Mouse (Mus musculus) spleen, postnatal 4 days (tissue): Measurements from ENCODE around the gene Terf2.
"Not testable (repeated sequence)": the region's sequence is repeated elsewhere in the genome, so short reads cannot be mapped to it uniquely, and the experiment has no call there.

Experiments used
- DNase-seq, 2 experiments: peaks; one replicate each; pipeline ENCODE4 v3.0.0; 2022; ENCODE audit warnings: low spot score in 2 of 2

Terf2 gene

DNA sequence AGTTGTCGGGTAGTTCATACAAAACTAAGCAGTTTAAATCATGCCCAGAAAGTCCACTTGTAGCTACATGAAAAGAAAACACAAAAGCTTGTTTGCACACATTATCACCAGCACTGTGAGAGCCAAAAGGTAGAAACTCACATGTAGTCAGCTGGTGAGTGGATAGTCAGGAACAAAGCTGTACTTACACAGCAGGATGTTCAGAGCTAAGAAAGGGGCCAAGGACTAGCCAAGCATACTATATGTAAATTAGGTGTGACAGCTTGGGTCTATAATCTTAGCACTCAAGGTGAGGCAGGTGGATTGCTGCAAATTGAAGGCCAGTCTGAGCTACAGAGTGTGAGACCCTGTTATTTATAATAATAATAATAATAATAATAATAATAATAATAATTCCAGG, 33.7 kb downstream of the Terf2 start:
- no peak for DNase-seq

DNA sequence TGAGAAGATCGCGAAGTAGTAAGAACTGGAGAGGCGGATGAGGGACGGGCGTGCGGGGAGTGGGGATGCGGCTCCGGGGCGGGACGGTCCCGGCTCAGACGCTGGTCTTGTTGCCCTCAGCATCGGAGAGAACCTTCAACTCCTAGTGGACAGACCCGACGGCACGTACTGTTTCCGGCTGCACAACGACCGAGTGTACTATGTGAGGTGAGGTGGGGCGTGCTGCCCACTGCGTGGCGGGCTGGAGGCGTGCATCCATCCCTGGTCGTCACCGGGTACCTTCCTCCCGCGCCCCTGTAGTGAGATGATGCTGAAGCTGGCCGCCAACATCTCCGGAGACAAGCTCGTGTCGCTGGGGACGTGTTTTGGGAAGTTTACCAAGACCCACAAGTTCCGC, 39.4 kb downstream of the Terf2 start:
- DNase-seq, result no peak

DNA sequence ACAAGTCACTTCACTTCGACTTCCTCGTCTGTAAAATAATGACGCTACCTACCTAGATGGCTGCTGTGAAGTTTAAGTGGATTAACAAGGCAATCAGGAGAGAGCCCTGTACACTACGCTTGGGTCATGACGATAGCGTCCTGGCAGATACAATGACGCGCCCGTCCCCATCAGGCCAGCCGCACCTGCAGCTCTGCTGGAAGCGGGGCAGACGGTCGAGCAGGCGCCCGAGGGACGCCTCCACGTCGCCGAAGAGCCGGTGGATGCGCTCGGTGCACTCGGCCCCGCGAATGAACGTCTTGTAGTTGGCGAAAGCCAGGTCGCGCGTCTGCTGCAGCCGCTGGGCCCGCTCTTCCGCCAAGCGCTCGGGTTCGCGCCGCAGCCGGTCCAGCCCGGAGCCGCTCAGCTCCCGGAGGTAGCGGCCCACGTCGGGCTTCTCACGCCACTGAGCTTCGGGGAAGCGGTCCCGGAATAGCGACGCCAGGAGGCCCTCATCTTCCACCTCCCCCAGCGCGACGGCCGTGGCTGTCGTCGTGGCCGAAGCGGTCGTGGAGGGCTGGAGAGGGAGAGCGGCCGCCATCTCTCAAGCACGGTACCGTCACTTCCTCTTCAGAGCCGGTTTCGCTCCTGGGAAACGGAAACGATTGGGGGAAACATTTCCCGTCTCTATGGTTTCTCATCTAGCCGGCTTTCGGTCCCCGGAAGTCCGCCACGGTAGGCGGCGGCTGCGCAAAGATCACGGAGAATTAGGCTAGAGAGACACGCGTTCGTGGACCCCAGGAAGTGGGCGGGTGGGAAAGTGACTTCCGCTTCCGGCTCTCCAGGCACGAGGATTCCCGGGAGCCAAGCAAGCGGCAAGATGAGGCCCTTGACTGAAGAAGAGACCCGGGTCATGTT, 40.0 kb downstream of the Terf2 start, which contains the start of the genes Cog8 and Nip7:
Gene Cog8 (minus strand): TSS at position 614 of the 897 bp plus-strand sequence.
Gene Nip7 (plus strand): TSS at position 802 of the 897 bp plus-strand sequence.
- peak; percentile 92 to 94 for DNase-seq

DNA sequence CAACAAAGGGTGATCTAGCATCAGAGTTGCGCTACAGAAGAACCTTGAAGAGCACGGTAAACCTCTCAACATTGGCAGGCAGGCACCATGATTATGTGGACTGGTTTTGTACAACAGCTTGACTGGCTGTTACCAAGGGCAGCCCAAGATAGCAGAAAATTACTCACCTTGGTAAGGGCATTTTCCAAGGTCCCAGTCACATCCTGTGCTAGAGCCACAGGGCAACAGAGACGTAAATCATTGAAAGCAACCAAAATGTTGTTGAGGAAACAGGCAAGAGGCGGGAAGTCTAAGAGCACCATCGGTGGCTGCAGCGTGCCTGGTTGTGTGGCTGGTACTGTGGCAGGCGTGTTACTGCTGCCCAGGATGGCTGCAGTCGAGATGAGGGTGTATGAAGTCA, 44.3 kb downstream of the Terf2 start:
- no peak for DNase-seq

DNA sequence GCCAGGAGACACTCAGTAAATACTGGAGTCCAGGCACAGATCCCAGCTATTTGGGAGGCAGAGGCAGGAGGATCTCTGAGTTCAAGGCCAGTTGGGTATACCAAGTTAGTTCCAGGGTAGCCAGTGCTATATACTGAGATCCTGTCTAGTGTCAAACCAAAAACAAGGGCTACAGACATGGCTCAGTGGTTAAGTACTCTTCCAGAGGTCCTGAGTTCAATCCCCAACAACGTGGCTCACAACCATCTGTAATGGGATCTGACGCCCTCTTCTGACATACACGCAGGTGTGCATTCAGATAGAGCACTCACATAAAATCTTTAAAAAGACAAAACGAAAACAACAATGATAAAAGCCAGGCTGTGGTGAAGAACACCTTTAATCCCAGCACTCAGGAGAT, 46.9 kb downstream of the Terf2 start:
- no peak for DNase-seq

DNA sequence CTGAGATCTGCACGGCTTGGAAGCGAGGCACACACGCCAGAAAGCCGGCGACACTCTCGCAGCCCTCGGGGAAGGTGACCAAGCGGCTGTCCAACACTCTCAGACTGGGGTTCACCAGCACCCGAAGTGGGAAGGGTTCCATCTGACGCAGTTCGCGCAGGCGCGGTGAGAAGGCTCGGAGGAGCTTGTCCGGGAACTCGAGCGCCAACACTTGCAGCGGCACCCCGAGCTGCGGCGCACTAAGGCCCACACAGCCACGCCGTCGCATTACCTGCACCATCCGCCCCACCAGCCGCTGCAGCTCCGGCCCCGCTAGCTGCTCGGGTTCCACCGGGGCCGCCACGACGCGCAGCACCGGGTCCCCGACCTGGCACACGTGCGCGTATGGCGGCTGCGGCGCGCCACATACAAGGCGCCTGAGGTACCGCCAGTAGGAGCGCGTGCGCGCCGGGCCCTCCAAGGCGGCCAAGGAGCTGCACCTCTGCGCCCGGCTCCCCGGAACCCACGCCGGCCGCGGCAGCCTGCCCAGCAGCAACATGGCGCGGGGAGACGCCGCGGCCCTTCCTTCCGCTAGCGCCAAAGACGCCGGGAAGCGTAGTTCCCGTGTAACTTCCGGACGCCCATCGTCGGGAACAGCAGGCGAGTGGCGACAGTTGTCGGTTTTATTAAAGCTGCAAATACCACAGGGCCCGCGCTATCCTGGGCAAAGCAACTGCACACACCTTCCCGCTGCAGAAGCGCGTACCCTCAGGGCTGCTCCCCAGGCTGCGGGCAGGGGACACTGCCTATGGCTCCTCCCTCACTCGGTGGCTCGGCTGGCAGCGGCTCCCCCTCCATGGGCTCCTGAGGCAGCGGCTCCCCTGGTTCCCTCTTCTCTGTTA, 48.0 kb downstream of the Terf2 start, which contains the start of gene Pdf:
Gene Pdf (minus strand): TSS at position 554 of the 881 bp plus-strand sequence.
- DNase-seq, result peak; percentile 72 to 88

DNA sequence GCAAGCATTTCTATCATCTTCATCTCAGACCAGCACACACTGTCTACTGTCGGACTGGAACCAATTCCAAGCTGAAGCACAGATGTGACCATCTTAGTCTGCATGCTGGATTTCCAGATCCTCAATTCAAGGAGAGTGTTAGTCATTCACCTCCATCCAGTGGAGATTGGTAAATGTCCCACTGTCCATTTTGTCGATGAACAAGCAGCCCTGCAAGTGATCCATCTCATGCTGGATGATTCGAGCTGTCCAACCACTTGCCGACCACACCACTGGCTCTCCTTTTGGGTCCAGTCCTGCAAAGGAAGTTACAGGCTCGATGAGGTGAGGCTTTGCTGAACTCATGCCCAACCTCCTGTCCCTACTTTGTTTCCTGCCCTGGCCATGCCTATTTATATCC, 49.4 kb downstream of the Terf2 start:
- DNase-seq, result no peak

DNA sequence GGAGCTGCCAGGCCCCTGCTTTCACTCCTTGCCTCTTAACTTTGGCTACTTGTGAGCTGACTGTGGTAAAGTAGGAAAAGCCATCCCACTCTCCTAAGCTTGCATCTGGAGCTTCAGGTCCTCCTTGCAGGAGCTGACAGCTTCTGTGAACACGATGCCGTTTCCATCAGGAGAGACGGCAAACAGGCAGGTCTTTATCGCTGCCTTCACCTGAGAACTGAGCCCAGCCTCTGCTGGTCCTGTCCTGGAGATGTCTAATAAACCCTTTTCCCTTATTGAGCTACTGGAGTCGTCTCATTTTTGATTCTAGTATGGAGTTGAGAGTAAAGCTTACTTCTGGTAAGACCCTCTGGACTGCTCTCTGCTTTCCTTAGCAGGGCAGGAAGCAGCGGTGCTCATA, 50.9 kb downstream of the Terf2 start:
- DNase-seq, result no peak

DNA sequence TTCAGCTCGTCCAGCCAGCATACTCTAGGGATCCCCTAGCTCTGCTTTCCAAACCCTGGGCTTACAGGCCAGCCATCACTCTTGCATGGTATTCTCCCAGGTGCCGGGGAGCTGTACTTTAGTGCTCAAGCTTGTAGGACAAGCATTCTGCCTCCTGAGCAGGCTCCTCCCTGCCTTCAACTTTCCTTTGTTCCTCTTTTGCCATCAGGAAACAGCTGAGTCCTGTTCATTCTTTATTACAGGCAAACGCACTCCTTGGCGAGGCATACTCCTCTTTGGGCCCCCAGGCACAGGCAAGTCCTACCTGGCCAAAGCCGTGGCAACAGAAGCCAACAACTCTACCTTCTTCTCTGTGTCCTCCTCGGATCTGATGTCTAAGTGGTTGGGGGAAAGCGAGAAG, 55.7 kb downstream of the Terf2 start:
- no peak for DNase-seq

DNA sequence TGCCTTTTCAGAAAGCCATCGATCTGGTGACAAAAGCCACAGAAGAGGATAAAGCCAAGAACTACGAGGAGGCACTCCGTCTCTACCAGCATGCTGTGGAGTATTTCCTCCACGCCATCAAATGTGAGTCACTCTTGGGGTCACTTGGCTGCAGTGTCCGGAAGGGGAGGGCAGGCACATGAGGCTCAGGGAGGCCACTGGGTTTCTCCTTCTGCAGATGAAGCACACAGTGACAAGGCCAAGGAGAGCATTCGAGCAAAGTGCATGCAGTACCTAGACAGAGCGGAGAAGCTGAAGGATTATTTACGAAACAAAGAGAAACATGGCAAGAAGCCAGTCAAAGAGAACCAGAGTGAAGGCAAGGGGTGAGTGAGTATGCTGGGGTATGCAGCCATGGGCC, 59.7 kb downstream of the Terf2 start:
- DNase-seq, result no peak

DNA sequence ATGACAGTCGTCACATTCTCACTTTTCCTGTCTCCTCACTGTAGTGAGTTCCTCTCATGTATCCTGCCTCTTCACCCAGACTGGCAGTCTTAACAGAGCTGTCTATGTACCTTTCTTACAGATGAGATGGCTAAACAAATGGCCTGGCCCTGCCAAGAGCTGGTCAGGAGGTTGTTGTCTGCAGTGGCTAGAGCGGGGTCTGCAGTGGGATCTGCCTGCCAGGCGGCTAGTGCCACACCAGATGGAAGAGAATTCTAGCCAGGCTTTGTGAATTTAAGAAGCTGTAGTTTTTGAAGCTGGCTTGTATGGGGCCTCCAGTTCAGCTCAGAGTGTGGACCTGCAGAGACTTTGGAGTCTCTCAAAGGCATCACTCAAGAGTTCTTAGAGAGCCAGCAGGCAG, 60.7 kb downstream of the Terf2 start:
- no peak for DNase-seq

DNA sequence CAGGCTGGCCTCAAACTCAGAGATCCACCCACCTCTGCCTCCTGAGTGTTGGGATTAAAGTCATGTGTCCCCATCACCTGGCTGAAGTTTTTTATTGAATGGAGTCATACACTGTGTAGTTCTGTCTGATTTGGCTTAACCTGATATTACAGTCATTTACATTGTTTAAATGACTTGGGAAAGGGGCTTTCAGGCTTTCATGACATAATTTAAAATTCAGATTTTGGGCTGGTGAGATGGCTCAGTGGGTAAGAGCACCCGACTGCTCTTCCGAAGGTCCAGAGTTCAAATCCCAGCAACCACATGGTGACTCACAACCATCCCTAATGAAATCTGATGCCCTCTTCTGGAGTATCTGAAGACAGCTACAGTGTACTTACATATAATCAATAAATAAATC, 62.7 kb downstream of the Terf2 start:
- DNase-seq, result not testable (repeated sequence)

DNA sequence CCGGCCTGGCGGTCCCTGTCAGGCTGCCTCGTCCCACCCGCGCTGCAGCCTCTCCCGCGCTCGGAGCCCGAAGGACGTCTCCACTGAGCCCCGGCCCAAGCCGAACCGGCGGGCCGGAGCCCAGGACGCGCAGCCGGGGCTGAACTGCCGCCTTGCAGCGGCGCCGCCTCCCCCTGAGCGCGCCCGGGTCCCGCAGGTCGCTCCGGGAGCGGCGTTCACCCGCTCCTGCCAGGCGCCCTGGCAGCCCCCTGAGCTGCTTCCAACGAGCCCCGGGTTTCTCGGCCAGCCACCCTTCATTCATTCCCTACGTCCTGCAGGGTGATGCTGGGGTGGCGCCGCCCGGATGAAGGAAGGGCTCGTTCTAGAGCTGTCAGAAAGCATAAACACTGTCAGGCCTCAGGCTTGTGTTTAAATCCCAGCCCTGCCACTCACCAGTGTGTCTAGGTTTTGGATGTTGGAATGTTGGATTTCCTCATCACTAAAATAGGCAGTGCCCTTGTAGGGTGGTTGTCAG, 64.7 kb downstream of the Terf2 start:
- DNase-seq, result no peak

DNA sequence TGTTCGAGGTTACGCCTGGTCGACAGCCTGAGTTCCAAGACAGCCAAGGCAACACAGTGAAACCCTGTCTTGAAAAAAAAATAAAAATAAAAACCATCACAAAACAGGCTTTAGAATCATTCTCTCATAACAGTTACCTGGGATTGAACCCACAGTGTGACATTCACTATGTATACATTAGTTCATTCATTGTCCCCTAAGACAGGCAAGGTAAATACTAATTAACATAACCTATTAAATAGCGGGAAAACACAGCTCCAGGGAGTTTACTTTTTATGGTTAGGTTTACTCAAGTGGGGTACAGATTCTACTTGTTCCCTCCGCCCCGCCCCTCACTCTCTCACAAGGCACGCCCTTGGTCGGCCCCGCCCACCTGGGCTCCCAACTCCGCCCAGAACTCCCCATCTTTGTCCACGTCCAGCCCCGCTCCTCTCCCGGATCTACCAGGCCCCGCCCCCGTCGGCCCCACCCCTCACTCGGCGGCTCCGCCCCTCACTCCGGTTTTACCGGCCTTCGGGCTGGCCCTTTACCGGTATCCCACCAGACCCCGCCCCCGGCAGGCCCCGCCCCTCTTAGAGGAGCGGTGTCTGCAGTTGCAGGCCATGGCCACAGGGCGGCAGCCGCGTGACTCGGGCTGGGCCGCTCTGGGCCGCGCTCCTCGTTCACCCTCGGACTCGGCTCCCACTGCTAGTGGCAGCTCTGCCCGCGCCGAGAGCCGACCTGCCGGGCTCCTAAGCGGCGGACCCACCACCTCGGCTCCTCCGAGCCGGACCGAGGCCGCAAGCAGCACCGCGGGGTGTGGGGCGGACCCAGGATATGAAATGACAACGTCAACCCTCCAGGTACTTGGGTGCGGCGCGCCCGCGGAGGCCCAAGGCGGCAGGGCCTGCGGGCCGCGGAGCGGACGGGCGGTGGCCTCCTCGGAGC, 65.4 kb downstream of the Terf2 start, which contains the start of gene Vps4a:
Gene Vps4a (plus strand): TSS at position 573 of the 927 bp plus-strand sequence.
- DNase-seq, result peak; percentile 97 to 99

DNA sequence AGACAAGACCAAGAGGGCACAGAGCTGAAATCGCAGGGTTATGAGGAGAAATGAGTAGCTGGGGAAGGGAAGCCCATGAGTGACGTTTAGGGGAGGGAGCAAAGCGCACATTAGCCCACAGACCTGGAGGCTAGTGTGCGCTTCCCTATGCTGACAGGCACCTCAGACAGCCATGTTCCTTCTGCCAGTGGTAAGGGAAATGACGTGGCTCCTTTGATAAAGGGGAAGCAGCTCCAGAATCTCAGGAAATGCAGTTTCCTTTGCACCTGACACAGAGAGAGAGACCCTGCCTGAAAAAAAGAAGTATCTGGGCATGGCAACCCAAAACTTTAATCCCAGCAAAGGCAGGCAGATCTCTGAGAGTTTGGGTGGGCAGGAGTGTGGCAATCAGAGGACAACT, 66.3 kb downstream of the Terf2 start:
- no peak for DNase-seq

DNA sequence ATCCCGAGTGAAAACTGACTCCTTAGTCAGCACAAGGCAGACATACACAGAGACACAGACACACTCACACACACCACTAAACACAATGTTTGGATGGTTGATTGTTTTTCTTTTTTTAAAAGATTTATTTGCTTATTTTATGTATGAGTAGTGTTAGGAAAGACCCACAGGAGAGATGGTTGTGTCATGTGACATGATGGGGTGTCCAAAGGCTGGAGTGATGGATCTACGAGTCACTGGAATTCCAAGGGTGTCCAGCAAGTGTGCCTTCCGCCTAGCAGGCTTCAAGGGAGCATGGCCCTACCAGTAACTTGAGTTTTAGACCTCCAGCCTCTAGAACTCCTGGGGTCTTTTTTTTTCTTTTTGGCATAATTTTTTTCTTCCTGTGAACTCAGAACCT, 67.0 kb downstream of the Terf2 start:
- no peak for DNase-seq

DNA sequence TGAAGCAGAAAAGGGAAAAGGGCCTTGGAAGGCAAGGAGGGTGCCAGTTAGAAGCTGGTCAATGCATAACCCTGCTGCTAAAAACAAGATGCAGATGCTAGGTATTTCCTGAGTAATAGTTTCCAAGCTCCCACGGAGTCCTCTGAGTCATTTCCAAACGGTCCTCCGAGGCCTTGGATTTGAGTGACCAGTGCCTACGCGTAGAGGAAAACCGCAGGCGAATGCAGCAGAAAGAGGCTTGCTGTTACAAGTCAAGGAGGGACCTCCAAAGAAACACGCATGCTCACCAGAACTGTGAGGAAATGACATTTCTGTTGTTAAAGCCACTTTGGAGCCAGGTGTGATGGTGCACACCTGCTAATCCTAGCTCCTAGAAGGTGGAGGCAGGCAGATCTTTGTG, 72.9 kb downstream of the Terf2 start:
- no peak for DNase-seq
